Mouse (Mus musculus) heart, embryonic 12.5 days (tissue): Measurements from ENCODE around the gene Lrrc56. TPM values are rescaled to one million over a fixed set of nuclear protein-coding genes. Genes with fewer than 3 reads are reported as not detected.
A peak's percentile ranks its signal among the peaks of the same experiment; 100 is the strongest.
"Not testable (repeated sequence)": the region's sequence is repeated elsewhere in the genome, so short reads cannot be mapped to it uniquely, and the experiment has no call there.

Experiments
- ATAC-seq: fragments of 200-750 bp; cut with Nextera tagmentation; 2 replicates; pipeline ENCODE4 v1.8.0; 2017; ENCODE audit warnings: moderate TSS enrichment, moderate library complexity; ENCODE audit not compliant: insufficient number of reproducible peaks, low FRiP score
- H3K27ac ChIP-seq: fragments of 300-500 bp; sonication (generic); 2 replicates; pipeline ENCODE4 v1.5.1; 2016; ENCODE audit warnings: mild to moderate bottlenecking, moderate library complexity; ENCODE audit not compliant: poor library complexity, severe bottlenecking
- H3K27me3 ChIP-seq: fragments of 300-500 bp; sonication (generic); replicated peaks from 2 replicates; pipeline ENCODE4 v1.6.1; 2016; ENCODE audit warnings: mild to moderate bottlenecking, moderate library complexity
- H3K36me3 ChIP-seq: fragments of 300-500 bp; sonication (generic); 2 replicates; pipeline ENCODE4 v1.6.1; 2016; ENCODE audit warnings: mild to moderate bottlenecking, moderate library complexity
- H3K4me1 ChIP-seq: fragments of 300-500 bp; sonication (generic); replicated peaks from 2 replicates; pipeline ENCODE4 v1.6.1; 2016; ENCODE audit warnings: mild to moderate bottlenecking
- H3K4me2 ChIP-seq: fragments of 300-500 bp; sonication (generic); 2 replicates; pipeline ENCODE4 v1.6.1; 2016; ENCODE audit warnings: mild to moderate bottlenecking, moderate library complexity
- H3K4me3 ChIP-seq: fragments of 300-500 bp; sonication (generic); 2 replicates; pipeline ENCODE4 v1.5.1; 2016; ENCODE audit warnings: mild to moderate bottlenecking
- H3K9ac ChIP-seq: fragments of 300-500 bp; sonication (generic); 2 replicates; pipeline ENCODE4 v1.6.1; 2016; ENCODE audit warnings: mild to moderate bottlenecking, moderate library complexity
- H3K9me3 ChIP-seq: fragments of 300-500 bp; sonication (generic); replicated peaks from 2 replicates; pipeline ENCODE4 v1.6.1; 2016; ENCODE audit warnings: mild to moderate bottlenecking, moderate library complexity
- WGBS: fragments of 180-500 bp; shearing (Covaris S2); methylation state at CpG from one replicate; pipeline ENCODE4 v1.1.7; 2016; 5-methylcytosine and 5-hydroxymethylcytosine counted together
- microRNA counts: library from miRNA; unstranded; fragments of <30 nt; microRNA quantifications from one replicate; lab custom pipeline; 2017
- microRNA-seq: library from miRNA; unstranded; fragments of <30 nt; microRNA quantifications from one replicate; pipeline ENCODE4, GENCODE M21; 2017
- polyA plus RNA-seq: library from polyadenylated mRNA; unstranded; fragments of >200 nt; fragmentation: Nextera tagmentation; extraction: Ambion mirVana; gene quantifications from 2 replicates; pipeline ENCODE4 v1.2.1, GENCODE M21; 2016

Gene Lrrc56
- polyA plus RNA-seq, 1 experiment from 2014 or later = 2.5 TPM

DNA sequence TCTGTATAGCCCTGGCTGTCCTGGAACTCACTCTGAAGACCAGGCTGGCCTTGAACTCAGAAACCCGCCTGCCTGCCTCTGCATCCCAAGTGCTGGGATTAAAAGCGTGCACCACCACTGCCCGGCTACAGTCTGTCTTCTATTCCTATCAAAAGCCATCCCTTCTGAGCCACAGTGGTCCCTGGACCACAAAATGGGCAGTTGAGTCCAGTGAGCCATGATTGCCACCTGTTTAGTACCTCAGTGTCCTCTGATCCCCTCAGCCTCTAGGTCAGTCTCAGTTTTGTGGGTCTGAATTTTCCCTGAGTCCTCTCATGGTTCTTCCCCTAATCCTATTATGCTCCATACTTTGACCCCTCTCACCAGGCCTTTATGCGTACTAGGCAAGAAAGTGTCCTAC lies 33.8 kb downstream of the Lrrc56 start:
- H3K27me3 ChIP-seq = no peaks in the 10 kb centered on the region
- peak overlapping the region; percentile 34 for H3K9ac ChIP-seq
- ATAC-seq = peak; percentile 0; the same call in 1 of the 2 replicates
- H3K36me3 ChIP-seq = peaks cover 20% of the 10 kb centered on the region
- H3K4me2 ChIP-seq = peak overlapping the region; percentile 89
- peaks cover 27% of the 10 kb centered on the region for H3K4me1 ChIP-seq
- no peaks in the 10 kb centered on the region for H3K9me3 ChIP-seq
- 78% methylated on average over 4 of the region's 4 CpGs for WGBS
- H3K4me3 ChIP-seq = peak overlapping the region; percentile 92; the same call in 1 of the 2 replicates
- no peak overlapping the region for H3K27ac ChIP-seq

GRCm38 (mm10) chr7:141228279-141229067 lies 34.5 kb downstream of the Lrrc56 start, which contains the start of gene Phrf1:
Phrf1 (plus strand) TSS chr7:141228784.
- peak within 1 kb of the TSS; percentile 89 for H3K4me2 ChIP-seq
- H3K36me3 ChIP-seq = peaks cover 27% of the 10 kb centered on the region
- peak within 1 kb of the TSS; percentile 83 for H3K27ac ChIP-seq
- no peaks in the 10 kb centered on the region for H3K27me3 ChIP-seq
- WGBS = under 1% methylated on average over 76 of the region's 76 CpGs
- ATAC-seq = peak; percentile 91
- peaks cover 23% of the 10 kb centered on the region for H3K4me1 ChIP-seq
- peak within 1 kb of the TSS; percentile 92 for H3K4me3 ChIP-seq
- H3K9me3 ChIP-seq = no peaks in the 10 kb centered on the region
- H3K9ac ChIP-seq = peak within 1 kb of the TSS; percentile 97

DNA sequence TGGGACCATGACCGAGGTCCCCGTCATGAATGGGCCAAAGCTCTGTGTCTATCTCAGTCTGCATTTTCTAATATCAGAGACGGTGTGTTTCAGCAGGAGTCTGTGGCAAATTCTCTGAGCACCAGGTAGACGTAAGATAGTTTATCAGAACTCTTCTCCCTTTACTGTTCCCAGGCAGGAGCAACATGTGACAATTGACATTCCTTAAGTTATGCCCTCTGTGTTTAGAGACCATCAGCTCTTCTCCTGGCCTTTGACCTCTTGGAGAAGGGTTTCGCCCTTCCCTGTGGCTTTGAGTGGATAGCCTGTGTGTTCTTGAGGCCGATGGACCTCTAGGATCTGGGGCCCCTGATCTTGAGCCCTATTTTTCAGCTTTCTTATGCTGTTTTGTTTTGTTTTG lies 35.7 kb downstream of the Lrrc56 start:
- WGBS = 56% methylated on average over 6 of the region's 6 CpGs

DNA sequence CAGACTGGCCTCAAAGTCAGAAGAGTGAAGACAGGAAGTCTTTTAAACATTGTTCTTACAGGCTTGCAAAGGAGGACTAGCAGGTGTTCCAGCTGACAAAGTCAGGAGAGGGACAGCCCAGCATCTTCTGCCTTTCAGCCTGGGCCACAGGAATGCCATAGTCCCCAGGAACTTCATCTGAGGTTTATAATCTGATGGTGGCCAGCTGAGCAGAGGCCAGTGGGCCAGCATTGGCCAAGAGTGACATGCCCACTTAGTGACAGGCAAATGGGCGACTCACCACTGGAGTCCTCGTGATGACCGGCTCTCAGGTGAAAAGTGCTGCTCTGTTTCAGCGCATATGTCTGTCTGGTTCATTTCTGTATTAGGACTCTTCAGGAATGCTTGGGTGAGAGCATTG lies 36.6 kb downstream of the Lrrc56 start:
- Histone ChIP-seq H3K27me3 (no peaks in the 10 kb centered on the region), H3K27ac (no peak overlapping the region), H3K4me2 (peak overlapping the region; percentile 89; the same call in 1 of the 2 replicates), H3K4me3 (no peak overlapping the region), H3K9ac (no peak overlapping the region), H3K4me1 (peaks cover 23% of the 10 kb centered on the region), H3K36me3 (peaks cover 47% of the 10 kb centered on the region), H3K9me3 (no peaks in the 10 kb centered on the region)
- no peak for ATAC-seq
- WGBS = 89% methylated on average over 4 of the region's 4 CpGs

More for the DNA sequence above, 35.7 kb downstream of the Lrrc56 start:
- Histone ChIP-seq H3K36me3 (peaks cover 39% of the 10 kb centered on the region), H3K9ac (peak overlapping the region; percentile 97), H3K27ac (no peak overlapping the region), H3K4me2 (peak overlapping the region; percentile 89), H3K27me3 (no peaks in the 10 kb centered on the region), H3K4me1 (peaks cover 23% of the 10 kb centered on the region), H3K4me3 (peak overlapping the region; percentile 92), H3K9me3 (no peaks in the 10 kb centered on the region)
- no peak for ATAC-seq

DNA sequence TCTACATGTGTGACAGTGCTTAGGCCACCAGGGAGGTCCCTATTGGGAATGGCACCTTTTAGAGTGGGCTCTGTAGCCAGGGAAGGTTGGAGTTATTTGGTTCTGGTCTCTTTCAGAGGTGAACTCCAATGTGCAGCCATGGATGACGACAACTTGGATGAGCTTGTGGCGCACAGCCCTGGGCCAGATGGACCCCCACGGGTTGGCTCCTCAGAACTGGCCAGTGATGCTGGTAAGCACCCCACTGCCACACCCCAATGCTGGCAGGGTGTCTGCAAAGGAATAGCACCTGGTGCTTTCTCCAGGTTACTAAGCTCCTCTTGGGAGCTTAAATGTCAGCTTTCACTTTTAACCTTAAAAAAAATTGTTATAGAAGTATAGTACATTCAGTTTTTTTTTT lies 37.2 kb downstream of the Lrrc56 start:
- H3K4me1 ChIP-seq = peaks cover 23% of the 10 kb centered on the region
- peaks cover 53% of the 10 kb centered on the region for H3K36me3 ChIP-seq
- WGBS = 96% methylated on average over 3 of the region's 3 CpGs
- no peak overlapping the region for H3K4me3 ChIP-seq
- H3K9me3 ChIP-seq = no peaks in the 10 kb centered on the region
- no peak overlapping the region for H3K9ac ChIP-seq
- no peak overlapping the region for H3K27ac ChIP-seq
- no peak for ATAC-seq
- no peak overlapping the region for H3K4me2 ChIP-seq
- H3K27me3 ChIP-seq = no peaks in the 10 kb centered on the region

GRCm38 (mm10) chr7:141231551-141231950 lies 37.6 kb downstream of the Lrrc56 start:
- no peak overlapping the region for H3K4me3 ChIP-seq
- no peaks in the 10 kb centered on the region for H3K9me3 ChIP-seq
- H3K9ac ChIP-seq = no peak overlapping the region
- WGBS = 91% methylated on average over 10 of the region's 10 CpGs
- peaks cover 56% of the 10 kb centered on the region for H3K36me3 ChIP-seq
- no peak overlapping the region for H3K4me2 ChIP-seq
- H3K27me3 ChIP-seq = no peaks in the 10 kb centered on the region
- no peak overlapping the region for H3K27ac ChIP-seq
- ATAC-seq = no peak
- peaks cover 23% of the 10 kb centered on the region for H3K4me1 ChIP-seq

- H3K9ac ChIP-seq, H3K4me3 ChIP-seq, H3K4me1 ChIP-seq, H3K9me3 ChIP-seq, H3K4me2 ChIP-seq, ATAC-seq, H3K27ac ChIP-seq, H3K27me3 ChIP-seq: not testable (repeated sequence)
- H3K36me3 ChIP-seq = peaks cover 95% of the 10 kb centered on the region
- 86% methylated on average over 4 of the region's 4 CpGs for WGBS
Measured at GRCm38 (mm10) chr7:141250486-141250885, 56.5 kb downstream of the Lrrc56 start.

- peaks cover 93% of the 10 kb centered on the region for H3K36me3 ChIP-seq
- no peaks in the 10 kb centered on the region for H3K4me1 ChIP-seq
- WGBS = 82% methylated on average over 10 of the region's 10 CpGs
- no peak overlapping the region for H3K4me2 ChIP-seq
- no peak overlapping the region for H3K4me3 ChIP-seq
- no peak for ATAC-seq
- H3K27me3 ChIP-seq = no peaks in the 10 kb centered on the region
- H3K9me3 ChIP-seq = no peaks in the 10 kb centered on the region
- H3K9ac ChIP-seq = no peak overlapping the region
- H3K27ac ChIP-seq = no peak overlapping the region
Measured at GRCm38 (mm10) chr7:141256159-141256558, 62.2 kb downstream of the Lrrc56 start.

MicroRNAs encoded within 50 kb of the gene (microRNA counts, 519-probe panel; counts per million panel counts)
- microRNA mmu-miR-210 (lab: Ali Mortazavi, UCI) = 6,528 counts per million, percentile 83 among the panel's probes with 10 or more counts

Small RNA genes lying within 50 kb of the gene (microRNA-seq; reads per million reads assigned to microRNA genes)
- gene Mir210 = 1,203 reads per million, percentile 81 among the genes with 10 or more reads in this experiment

Other genes starting within 250 kb of the Lrrc56 start
- gene Ifitm5, start 243.9 kb upstream of the Lrrc56 start, polyA plus RNA-seq = 1.8 and 2.0 TPM in 2 replicates
- gene Gm45717, start 238.2 kb upstream of the Lrrc56 start, polyA plus RNA-seq = not detected in 2 replicates
- 442 and 446 TPM in 2 replicates for gene Ifitm2, start 238.2 kb upstream of the Lrrc56 start, polyA plus RNA-seq
- 3.0 and 3.1 TPM in 2 replicates for gene Ifitm1, start 226.9 kb upstream of the Lrrc56 start, polyA plus RNA-seq
- 41.8 and 41.9 TPM in 2 replicates for gene Ifitm3, start 183.4 kb upstream of the Lrrc56 start, polyA plus RNA-seq
- gene Ifitm6, start 176.2 kb upstream of the Lrrc56 start, polyA plus RNA-seq = not detected in 2 replicates
- gene Gm17387, start 165.0 kb upstream of the Lrrc56 start, polyA plus RNA-seq = not detected in 2 replicates
- 2.0 and 2.5 TPM in 2 replicates for gene B4galnt4, start 133.1 kb upstream of the Lrrc56 start, polyA plus RNA-seq
- gene Pkp3, start 115.9 kb upstream of the Lrrc56 start, polyA plus RNA-seq = 0.41 and 0.50 TPM in 2 replicates
- gene Sigirr, start 93.6 kb upstream of the Lrrc56 start, polyA plus RNA-seq = 2.2 and 2.9 TPM in 2 replicates
- gene Ano9, start 76.4 kb upstream of the Lrrc56 start, polyA plus RNA-seq = 0.09 and 0.30 TPM in 2 replicates
- gene Ptdss2, start 71.8 kb upstream of the Lrrc56 start, polyA plus RNA-seq = 58.0 and 65.9 TPM in 2 replicates
- 82.4 and 88.2 TPM in 2 replicates for gene Rnh1, start 21.3 kb upstream of the Lrrc56 start, polyA plus RNA-seq
- gene Hras, start 152 bp upstream of the Lrrc56 start, polyA plus RNA-seq = 74.1 and 78.2 TPM in 2 replicates
- 1.3 and 1.4 TPM in 2 replicates for gene Lmntd2, start 19.9 kb downstream of the Lrrc56 start, polyA plus RNA-seq
- gene Rassf7, start 21.7 kb downstream of the Lrrc56 start, polyA plus RNA-seq = 12.9 and 16.2 TPM in 2 replicates
- 56.4 and 59.3 TPM in 2 replicates for gene Phrf1, start 34.6 kb downstream of the Lrrc56 start, polyA plus RNA-seq
- gene Irf7, start 72.3 kb downstream of the Lrrc56 start, polyA plus RNA-seq = 1.1 and 1.7 TPM in 2 replicates
- not detected in 2 replicates for gene Cdhr5, start 82.6 kb downstream of the Lrrc56 start, polyA plus RNA-seq
- gene Sct, start 85.0 kb downstream of the Lrrc56 start, polyA plus RNA-seq = 0.64 TPM in 1 of 2 replicates, not detected in the other
- gene Drd4, start 97.8 kb downstream of the Lrrc56 start, polyA plus RNA-seq = 0.06 and 0.15 TPM in 2 replicates
- gene Deaf1, start 133.5 kb downstream of the Lrrc56 start, polyA plus RNA-seq = 34.3 and 35.6 TPM in 2 replicates
- 37.4 and 40.1 TPM in 2 replicates for gene Tmem80, start 133.6 kb downstream of the Lrrc56 start, polyA plus RNA-seq
- 0.73 and 1.3 TPM in 2 replicates for gene Eps8l2, start 144.7 kb downstream of the Lrrc56 start, polyA plus RNA-seq
- 276 and 284 TPM in 2 replicates for gene Taldo1, start 198.0 kb downstream of the Lrrc56 start, polyA plus RNA-seq
- 25.5 and 26.7 TPM in 2 replicates for gene Gatd1, start 220.0 kb downstream of the Lrrc56 start, polyA plus RNA-seq
- 13.9 and 14.6 TPM in 2 replicates for gene Cend1, start 235.3 kb downstream of the Lrrc56 start, polyA plus RNA-seq
- gene Slc25a22, start 243.7 kb downstream of the Lrrc56 start, polyA plus RNA-seq = 19.3 and 20.7 TPM in 2 replicates
- gene Pidd1, start 249.9 kb downstream of the Lrrc56 start, polyA plus RNA-seq = 12.0 and 14.3 TPM in 2 replicates